Mouse (Mus musculus) stomach, embryonic 16.5 days (tissue): ENCODE data around the gene Ldb2. TPM values are rescaled to one million over a fixed set of nuclear protein-coding genes. Genes with fewer than 3 reads are reported as not detected.

Experiments
- ATAC-seq: fragments of 200-750 bp; cut with Nextera tagmentation; 2 replicates; pipeline ENCODE4 v1.8.0; 2017; ENCODE audit warnings: moderate number of reproducible peaks, moderate TSS enrichment; ENCODE audit not compliant: insufficient read depth, low FRiP score
- H3K27ac ChIP-seq: fragments of 300-500 bp; sonication (generic); 2 replicates; pipeline ENCODE4 v1.5.1; 2014; ENCODE audit warnings: low read length
- H3K27me3 ChIP-seq: fragments of 300-500 bp; sonication (generic); 2 replicates; pipeline ENCODE4 v1.6.1; 2014; ENCODE audit warnings: low read length, control low read depth, mixed read lengths; ENCODE audit not compliant: control insufficient read depth, insufficient read depth
- H3K36me3 ChIP-seq: fragments of 300-500 bp; sonication (generic); 2 replicates; pipeline ENCODE4 v1.6.1; 2014; ENCODE audit warnings: low read length; ENCODE audit not compliant: control insufficient read depth, insufficient read depth
- H3K4me1 ChIP-seq: fragments of 300-500 bp; sonication (generic); 2 replicates; pipeline ENCODE4 v1.6.1; 2014; ENCODE audit warnings: low read length, control low read depth, mixed read lengths; ENCODE audit not compliant: control insufficient read depth, insufficient read depth
- H3K4me2 ChIP-seq: fragments of 300-500 bp; sonication (generic); 2 replicates; pipeline ENCODE4 v1.6.1; 2014; ENCODE audit warnings: low read depth, low read length, mixed read lengths
- H3K4me3 ChIP-seq: fragments of 300-500 bp; sonication (generic); replicated peaks from 2 replicates; pipeline ENCODE4 v1.5.1; 2014; ENCODE audit warnings: mild to moderate bottlenecking, low read length
- H3K9ac ChIP-seq: fragments of 300-500 bp; sonication (generic); 2 replicates; pipeline ENCODE4 v1.6.1; 2014; ENCODE audit warnings: low read length
- H3K9me3 ChIP-seq: fragments of 300-500 bp; sonication (generic); replicated peaks from 2 replicates; pipeline ENCODE4 v1.6.1; 2016; ENCODE audit warnings: low read length, control low read depth; ENCODE audit not compliant: control insufficient read depth
- WGBS: fragments of 180-500 bp; shearing (Covaris S2); extraction: QIAGEN DNeasy Blood & Tissue Kit; methylation state at CpG from one replicate; pipeline ENCODE4 v1.1.7; 2014; 5-methylcytosine and 5-hydroxymethylcytosine counted together
- polyA plus RNA-seq: library from polyadenylated mRNA; unstranded; fragments of >200 nt; fragmentation: Nextera tagmentation; extraction: Ambion mirVana; gene quantifications from 2 replicates; pipeline ENCODE4 v1.2.1, GENCODE M21; 2015

The Ldb2 gene
- polyA plus RNA-seq, 1 experiment from 2014 or later: 38.5 TPM

DNA sequence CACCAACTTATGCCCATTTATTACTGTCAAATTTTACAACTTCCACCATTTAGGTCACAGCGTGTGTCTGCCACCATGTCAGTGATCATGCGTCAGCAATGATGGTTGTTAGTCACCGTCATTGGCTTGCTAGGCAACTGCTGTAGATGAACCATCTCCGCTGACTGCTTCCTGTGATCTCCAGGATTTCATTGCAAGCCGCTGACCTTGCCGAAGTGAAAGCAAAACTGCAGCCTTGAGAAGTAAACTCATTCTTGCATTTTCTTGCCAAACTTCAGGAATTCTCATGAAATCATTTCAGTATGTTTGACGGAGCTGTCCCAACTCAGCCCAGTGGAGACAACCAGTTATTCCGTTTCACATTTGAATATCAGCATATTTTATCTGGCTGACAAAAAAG, 247.4 kb downstream of the Ldb2 start:
- no peak overlapping the region for H3K27ac ChIP-seq
- no peaks in the 10 kb centered on the region for H3K36me3 ChIP-seq
- no peak overlapping the region for H3K4me3 ChIP-seq
- no peak overlapping the region for H3K4me2 ChIP-seq
- no peak overlapping the region for H3K9ac ChIP-seq
- WGBS: 79% methylated on average over 8 of the region's 8 CpGs
- H3K27me3 ChIP-seq: no peaks in the 10 kb centered on the region
- no peaks in the 10 kb centered on the region for H3K9me3 ChIP-seq
- no peak for ATAC-seq
- peaks cover 6% of the 10 kb centered on the region; the same call in 1 of the 2 replicates for H3K4me1 ChIP-seq

DNA sequence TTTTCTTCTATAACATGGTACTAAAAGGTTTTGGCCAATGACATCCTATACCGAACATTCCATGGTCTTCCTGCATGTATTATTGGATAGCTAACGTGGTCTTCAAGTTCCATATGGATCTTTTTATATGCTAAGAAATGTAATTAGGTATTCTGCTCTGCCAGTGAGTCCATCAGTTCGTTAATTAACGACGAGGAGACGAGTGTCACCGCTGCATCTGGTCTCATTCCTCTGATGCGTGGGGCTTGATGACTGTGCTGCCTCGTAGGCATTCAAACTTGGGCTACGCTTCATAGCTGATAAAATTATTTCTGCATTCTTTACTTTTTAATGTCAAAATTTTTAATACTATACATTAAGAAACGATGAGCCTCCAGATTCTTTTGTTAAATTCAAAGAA, 251.0 kb downstream of the Ldb2 start:
- no peak for ATAC-seq
- no peaks in the 10 kb centered on the region for H3K27me3 ChIP-seq
- H3K9me3 ChIP-seq: no peaks in the 10 kb centered on the region
- no peak overlapping the region for H3K4me2 ChIP-seq
- H3K27ac ChIP-seq: no peak overlapping the region
- H3K4me3 ChIP-seq: no peak overlapping the region
- H3K4me1 ChIP-seq: peaks cover 6% of the 10 kb centered on the region; the same call in 1 of the 2 replicates
- no peak overlapping the region for H3K9ac ChIP-seq
- no peaks in the 10 kb centered on the region for H3K36me3 ChIP-seq
- WGBS: 89% methylated on average over 11 of the region's 11 CpGs

DNA sequence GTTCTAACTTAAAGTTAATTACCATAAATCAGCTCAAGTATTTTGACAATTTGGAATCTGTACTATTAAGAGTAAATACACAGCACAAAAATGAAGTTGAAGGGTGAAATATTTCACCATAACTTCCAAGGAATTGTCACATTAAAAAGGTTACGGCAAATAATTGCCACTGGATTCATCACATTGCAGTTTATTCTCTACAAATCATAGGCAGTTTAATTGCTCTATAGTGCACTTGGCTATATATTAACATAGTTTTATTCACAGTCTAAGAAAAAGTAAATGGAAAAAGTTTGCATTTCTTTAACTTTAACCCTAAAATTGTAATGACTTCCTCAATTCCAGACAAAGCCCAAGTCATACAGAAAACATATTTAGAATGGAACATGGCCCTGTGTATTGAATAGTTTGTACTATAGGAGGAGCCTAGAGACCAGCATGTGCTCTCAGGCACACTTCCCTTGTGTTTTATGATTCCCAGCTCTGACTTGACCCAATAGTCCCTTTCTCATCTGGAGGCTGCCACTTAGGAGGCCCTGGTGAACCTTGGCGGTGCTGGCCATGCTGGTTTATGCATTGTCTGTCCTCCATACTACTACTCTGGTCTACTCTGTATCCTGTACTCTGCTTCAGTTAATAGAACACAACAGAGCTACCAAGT, 255.9 kb downstream of the Ldb2 start:
- Histone ChIP-seq H3K4me3 (no peak overlapping the region), H3K4me1 (no peaks in the 10 kb centered on the region), H3K9ac (no peak overlapping the region), H3K27ac (no peak overlapping the region), H3K27me3 (no peaks in the 10 kb centered on the region), H3K4me2 (no peak overlapping the region), H3K9me3 (no peaks in the 10 kb centered on the region), H3K36me3 (no peaks in the 10 kb centered on the region)
- ATAC-seq: no peak
- 85% methylated on average over 2 of the region's 2 CpGs for WGBS

DNA sequence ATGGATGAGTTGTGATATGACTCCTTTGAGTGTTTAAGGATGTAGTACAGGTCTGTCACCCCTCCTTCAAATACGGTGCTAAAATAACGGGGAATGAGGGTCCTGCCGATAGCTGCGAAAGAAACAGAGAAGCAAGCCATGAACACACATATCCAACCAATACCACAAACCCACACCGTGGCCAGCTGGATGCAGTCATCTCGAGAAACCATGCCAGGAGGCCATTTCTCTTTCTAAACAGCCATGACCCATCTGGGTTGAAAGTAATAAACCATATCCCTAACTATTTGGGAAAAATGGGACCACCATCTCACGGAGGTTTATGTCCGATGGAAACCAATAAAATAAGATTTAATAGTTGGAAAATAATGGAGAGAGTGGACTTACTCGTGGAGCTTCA, 257.7 kb downstream of the Ldb2 start:
- Histone ChIP-seq H3K4me1 (no peaks in the 10 kb centered on the region), H3K27me3 (no peaks in the 10 kb centered on the region), H3K27ac (no peak overlapping the region), H3K4me3 (no peak overlapping the region), H3K9me3 (no peaks in the 10 kb centered on the region), H3K4me2 (no peak overlapping the region), H3K36me3 (no peaks in the 10 kb centered on the region), H3K9ac (no peak overlapping the region)
- WGBS: 62% methylated on average over 9 of the region's 9 CpGs
- no peak for ATAC-seq

DNA sequence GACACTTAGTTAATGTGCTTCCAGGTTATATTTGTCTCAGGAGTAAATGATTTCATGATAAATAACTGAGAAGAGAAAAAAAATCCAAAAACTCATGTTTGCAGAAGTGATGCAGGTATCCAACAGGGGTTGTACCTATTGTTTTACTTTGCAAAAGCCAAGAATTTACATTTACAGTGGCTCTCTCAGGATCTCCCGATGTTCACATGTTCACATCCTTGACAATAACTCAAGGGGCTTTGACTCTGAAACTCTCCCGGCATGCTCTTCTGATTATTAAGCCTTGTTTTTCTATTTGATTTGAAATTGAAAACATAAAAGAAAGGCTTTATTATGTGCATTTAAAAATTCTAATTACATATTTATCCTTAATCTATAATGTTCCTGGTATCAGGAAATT, 260.8 kb downstream of the Ldb2 start:
- no peak overlapping the region for H3K9ac ChIP-seq
- no peaks in the 10 kb centered on the region for H3K4me1 ChIP-seq
- H3K36me3 ChIP-seq: no peaks in the 10 kb centered on the region
- no peak overlapping the region for H3K4me2 ChIP-seq
- H3K27ac ChIP-seq: no peak overlapping the region
- H3K27me3 ChIP-seq: no peaks in the 10 kb centered on the region
- WGBS: 80% methylated on average over 2 of the region's 2 CpGs
- H3K4me3 ChIP-seq: no peak overlapping the region
- no peaks in the 10 kb centered on the region for H3K9me3 ChIP-seq
- no peak for ATAC-seq

DNA sequence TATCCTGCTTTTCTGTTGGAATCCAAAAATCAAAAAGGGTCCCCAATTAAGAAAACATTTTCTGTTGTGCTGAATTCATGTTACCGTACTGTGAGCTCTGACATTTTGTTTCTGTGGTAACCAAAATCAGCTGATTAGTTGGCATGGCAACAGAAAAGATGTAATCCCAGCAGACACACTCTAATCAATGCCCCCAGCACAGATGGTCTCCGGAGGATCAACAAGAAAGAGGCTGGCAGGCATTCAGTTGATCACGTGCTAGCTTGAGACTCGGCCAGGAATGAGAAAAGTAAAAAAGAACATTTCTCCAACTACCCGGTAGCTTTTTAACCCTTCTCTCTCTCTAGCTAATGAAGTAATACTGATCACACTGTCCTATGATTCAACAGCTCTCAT, 261.5 kb downstream of the Ldb2 start:
- no peaks in the 10 kb centered on the region for H3K36me3 ChIP-seq
- no peak overlapping the region for H3K9ac ChIP-seq
- H3K4me1 ChIP-seq: no peaks in the 10 kb centered on the region
- H3K4me2 ChIP-seq: no peak overlapping the region
- no peak overlapping the region for H3K4me3 ChIP-seq
- ATAC-seq: no peak
- H3K9me3 ChIP-seq: no peaks in the 10 kb centered on the region
- no peaks in the 10 kb centered on the region for H3K27me3 ChIP-seq
- H3K27ac ChIP-seq: no peak overlapping the region
- WGBS: 25% methylated on average over 5 of the region's 5 CpGs

DNA sequence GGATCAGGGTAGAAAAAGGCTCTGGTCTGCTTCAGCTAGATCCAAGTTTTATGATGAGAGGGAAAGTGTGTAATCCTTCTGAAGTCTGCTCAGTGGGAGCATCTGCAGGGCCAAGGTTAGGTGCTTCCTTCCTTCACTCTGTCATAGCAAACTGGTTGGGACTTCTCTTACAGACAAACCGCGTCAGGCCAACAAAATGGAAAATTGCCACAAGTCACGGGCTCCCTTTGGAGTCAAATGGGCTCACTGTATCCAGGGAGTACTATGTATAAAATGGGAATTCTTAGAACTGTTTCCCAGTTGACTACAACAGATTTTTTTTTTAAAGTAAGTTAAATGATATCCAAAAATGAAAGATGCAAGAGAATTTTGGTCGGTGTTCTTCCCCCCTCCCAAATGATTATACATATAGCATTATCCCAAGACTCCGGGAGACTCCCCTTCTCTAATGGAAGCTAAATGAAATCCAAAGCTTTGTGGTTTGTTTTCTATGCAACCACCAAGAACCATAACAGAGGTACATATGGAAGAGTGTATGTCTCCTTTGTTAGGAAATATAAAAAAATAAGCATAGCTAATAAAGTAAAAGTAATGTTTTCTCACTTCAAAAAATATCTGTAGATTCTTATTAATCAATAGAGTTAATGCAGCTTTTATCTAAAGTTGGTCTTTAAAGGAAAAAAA, 262.0 kb downstream of the Ldb2 start:
- ATAC-seq: no peak
- no peaks in the 10 kb centered on the region for H3K9me3 ChIP-seq
- whole genome bisulfite sequencing: 89% methylated on average over 5 of the region's 5 CpGs

DNA sequence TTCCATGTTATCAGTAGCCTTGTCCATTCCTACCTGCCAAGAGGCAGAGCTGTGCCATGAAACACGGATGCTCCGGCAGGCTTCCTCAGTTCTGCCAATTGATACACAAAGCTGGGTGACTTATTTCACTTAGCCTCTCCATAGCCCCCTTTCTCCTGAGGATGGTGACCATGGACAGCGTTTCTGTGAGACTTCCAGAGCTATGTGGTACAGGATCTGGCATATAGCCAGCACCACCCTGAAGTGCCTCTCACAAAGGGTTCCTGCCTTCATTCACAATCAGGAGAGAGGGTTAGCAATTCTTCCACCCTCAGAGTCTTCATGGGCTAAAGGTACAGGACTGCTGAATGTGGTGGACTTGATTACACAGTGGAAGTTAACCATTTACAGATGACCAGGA, 270.0 kb downstream of the Ldb2 start:
- H3K27ac ChIP-seq: no peak overlapping the region
- no peak overlapping the region for H3K9ac ChIP-seq
- 62% methylated on average over 3 of the region's 3 CpGs for WGBS
- no peaks in the 10 kb centered on the region for H3K4me1 ChIP-seq
- no peaks in the 10 kb centered on the region for H3K36me3 ChIP-seq
- H3K9me3 ChIP-seq: no peaks in the 10 kb centered on the region
- H3K27me3 ChIP-seq: no peaks in the 10 kb centered on the region
- no peak overlapping the region for H3K4me2 ChIP-seq
- no peak overlapping the region for H3K4me3 ChIP-seq
- no peak for ATAC-seq

More for the DNA sequence above, 262.0 kb downstream of the Ldb2 start:
- H3K4me3 ChIP-seq: no peak overlapping the region
- no peaks in the 10 kb centered on the region for H3K27me3 ChIP-seq
- no peaks in the 10 kb centered on the region for H3K4me1 ChIP-seq
- no peak overlapping the region for H3K27ac ChIP-seq
- no peaks in the 10 kb centered on the region for H3K36me3 ChIP-seq
- no peak overlapping the region for H3K4me2 ChIP-seq
- no peak overlapping the region for H3K9ac ChIP-seq

DNA sequence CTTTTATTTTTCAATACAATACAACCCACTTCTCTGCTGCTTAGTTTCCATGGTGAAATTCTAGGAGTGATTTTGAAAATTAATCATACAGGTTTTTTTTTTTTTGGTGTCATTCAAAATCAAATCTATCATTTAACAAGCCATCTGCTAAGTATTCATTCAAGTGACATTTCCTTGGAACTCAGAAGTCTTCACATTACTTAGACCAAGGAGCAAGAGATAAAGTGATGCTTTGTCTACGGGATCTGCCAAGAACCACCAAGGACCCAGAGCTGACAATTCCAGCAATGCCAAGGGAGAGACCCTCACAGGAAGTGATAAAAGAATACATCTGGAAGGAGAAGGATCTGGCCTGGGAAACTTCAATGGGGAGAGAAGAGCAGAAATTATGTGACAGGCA, 270.5 kb downstream of the Ldb2 start:
- no peak overlapping the region for H3K9ac ChIP-seq
- no peak for ATAC-seq
- H3K4me2 ChIP-seq: no peak overlapping the region
- no peak overlapping the region for H3K4me3 ChIP-seq
- H3K9me3 ChIP-seq: no peaks in the 10 kb centered on the region
- no peaks in the 10 kb centered on the region for H3K4me1 ChIP-seq
- no peaks in the 10 kb centered on the region for H3K36me3 ChIP-seq
- H3K27ac ChIP-seq: no peak overlapping the region
- H3K27me3 ChIP-seq: no peaks in the 10 kb centered on the region
- 75% methylated on average over 1 of the region's 1 CpGs for WGBS
